Mouse (Mus musculus): ENCODE measurements around the gene Frs3. TPM values are rescaled to one million over a fixed set of nuclear protein-coding genes. Genes with fewer than 3 reads are reported as not detected.

Frs3 gene
- polyA plus RNA-seq, 1 experiment, result 3.4 TPM

GRCm38 (mm10) chr17:47676581-47676980 is 12.2 kb upstream of the Frs3 start:
- H3K27ac ChIP-seq (replicated peaks; ENCODE audit: low read depth, low read length), result no peak overlapping the region
- H3K4me3 ChIP-seq (ENCODE audit: insufficient read depth, low read depth, low read length), result no peak overlapping the region
- 0 out of 2 replicates have a peak, but pooled peaks cover 2% of the 10 kb centered on the region for H3K4me1 ChIP-seq (ENCODE audit: control insufficient read depth, insufficient read depth, insufficient read length, low read length)

- Histone ChIP-seq H3K4me1 (ENCODE audit: control insufficient read depth, insufficient read depth, insufficient read length, low read length) (no peaks in the 10 kb centered on the region), H3K27ac (replicated peaks; ENCODE audit: low read depth, low read length) (no peak overlapping the region), H3K4me3 (ENCODE audit: insufficient read depth, low read depth, low read length) (no peak overlapping the region)
Measured at GRCm38 (mm10) chr17:47678238-47678637, 10.6 kb upstream of the Frs3 start.

- Histone ChIP-seq H3K27ac (replicated peaks; ENCODE audit: low read depth, low read length) (no peak overlapping the region), H3K4me3 (ENCODE audit: insufficient read depth, low read depth, low read length) (no peak overlapping the region), H3K4me1 (ENCODE audit: control insufficient read depth, insufficient read depth, insufficient read length, low read length) (no peaks in the 10 kb centered on the region)
Measured at GRCm38 (mm10) chr17:47678702-47679101, 10.1 kb upstream of the Frs3 start.

- no peak overlapping the region for H3K27ac ChIP-seq (replicated peaks; ENCODE audit: low read depth, low read length)
- H3K4me3 ChIP-seq (ENCODE audit: insufficient read depth, low read depth, low read length), result no peak overlapping the region
- no peaks in the 10 kb centered on the region for H3K4me1 ChIP-seq (ENCODE audit: control insufficient read depth, insufficient read depth, insufficient read length, low read length)
Measured at GRCm38 (mm10) chr17:47682836-47683235, 6.0 kb upstream of the Frs3 start.

GRCm38 (mm10) chr17:47687409-47688343 is 1.2 kb upstream of the Frs3 start:
- Histone ChIP-seq H3K27ac (replicated peaks; ENCODE audit: low read depth, low read length) (peak overlapping the region; percentile 73), H3K4me1 (ENCODE audit: control insufficient read depth, insufficient read depth, insufficient read length, low read length) (peaks cover 2% of the 10 kb centered on the region; the same call in 1 of the 2 replicates), H3K4me3 (ENCODE audit: insufficient read depth, low read depth, low read length) (peak overlapping the region; percentile 66)

GRCm38 (mm10) chr17:47688344-47688607 is 554 bp upstream of the Frs3 start, which contains the start of gene Tomm6:
Tomm6 (minus strand) TSS chr17:47688386.
- Histone ChIP-seq H3K27ac (replicated peaks; ENCODE audit: low read depth, low read length) (peak within 1 kb of the TSS; percentile 73), H3K4me3 (ENCODE audit: insufficient read depth, low read depth, low read length) (peak within 1 kb of the TSS; percentile 66), H3K4me1 (ENCODE audit: control insufficient read depth, insufficient read depth, insufficient read length, low read length) (peaks cover 2% of the 10 kb centered on the region; the same call in 1 of the 2 replicates)

GRCm38 (mm10) chr17:47689894-47690293 is 1.1 kb downstream of the Frs3 start:
- no peak overlapping the region for H3K4me3 ChIP-seq (ENCODE audit: insufficient read depth, low read depth, low read length)
- peaks cover 2% of the 10 kb centered on the region; the same call in 1 of the 2 replicates for H3K4me1 ChIP-seq (ENCODE audit: control insufficient read depth, insufficient read depth, insufficient read length, low read length)
- H3K27ac ChIP-seq (replicated peaks; ENCODE audit: low read depth, low read length), result no peak overlapping the region

- Histone ChIP-seq H3K4me3 (ENCODE audit: insufficient read depth, low read depth, low read length) (no peak overlapping the region), H3K4me1 (ENCODE audit: control insufficient read depth, insufficient read depth, insufficient read length, low read length) (peaks cover 2% of the 10 kb centered on the region; the same call in 1 of the 2 replicates), H3K27ac (replicated peaks; ENCODE audit: low read depth, low read length) (no peak overlapping the region)
Measured at GRCm38 (mm10) chr17:47691650-47692049, 2.8 kb downstream of the Frs3 start.

- H3K27ac ChIP-seq (replicated peaks; ENCODE audit: low read depth, low read length), result peak overlapping the region; percentile 73
- peak overlapping the region; percentile 78 for H3K4me3 ChIP-seq (ENCODE audit: insufficient read depth, low read depth, low read length)
- peaks cover 2% of the 10 kb centered on the region; the same call in 1 of the 2 replicates for H3K4me1 ChIP-seq (ENCODE audit: control insufficient read depth, insufficient read depth, insufficient read length, low read length)
Measured at GRCm38 (mm10) chr17:47693671-47694441, 5.0 kb downstream of the Frs3 start.

- Histone ChIP-seq H3K4me3 (ENCODE audit: insufficient read depth, low read depth, low read length) (peak within 1 kb of the TSS; percentile 78), H3K27ac (replicated peaks; ENCODE audit: low read depth, low read length) (peak within 1 kb of the TSS; percentile 73), H3K4me1 (ENCODE audit: control insufficient read depth, insufficient read depth, insufficient read length, low read length) (no peaks in the 10 kb centered on the region; the same call in 1 of the 2 replicates)
Measured at GRCm38 (mm10) chr17:47694442-47694502, 5.4 kb downstream of the Frs3 start, which contains the start of gene Gm21981. Gm21981 (minus strand) TSS chr17:47694455.

- Histone ChIP-seq H3K27ac (replicated peaks; ENCODE audit: low read depth, low read length) (peak within 1 kb of the TSS; percentile 73), H3K4me1 (ENCODE audit: control insufficient read depth, insufficient read depth, insufficient read length, low read length) (no peaks in the 10 kb centered on the region), H3K4me3 (ENCODE audit: insufficient read depth, low read depth, low read length) (peak within 1 kb of the TSS; percentile 78)
Measured at GRCm38 (mm10) chr17:47694503-47695336, 5.9 kb downstream of the Frs3 start, which contains the start of gene Prickle4. Prickle4 (minus strand) TSS chr17:47694736.

- H3K27ac ChIP-seq (replicated peaks; ENCODE audit: low read depth, low read length), result no peak overlapping the region
- H3K4me1 ChIP-seq (ENCODE audit: control insufficient read depth, insufficient read depth, insufficient read length, low read length), result no peaks in the 10 kb centered on the region
- H3K4me3 ChIP-seq (ENCODE audit: insufficient read depth, low read depth, low read length), result peak overlapping the region; percentile 78
Measured at GRCm38 (mm10) chr17:47695337-47695710, 6.5 kb downstream of the Frs3 start.

- Histone ChIP-seq H3K4me3 (ENCODE audit: insufficient read depth, low read depth, low read length) (no peak overlapping the region), H3K4me1 (ENCODE audit: control insufficient read depth, insufficient read depth, insufficient read length, low read length) (no peaks in the 10 kb centered on the region), H3K27ac (replicated peaks; ENCODE audit: low read depth, low read length) (no peak overlapping the region)
Measured at GRCm38 (mm10) chr17:47698156-47698555, 9.3 kb downstream of the Frs3 start.

- Histone ChIP-seq H3K27ac (replicated peaks; ENCODE audit: low read depth, low read length) (no peak overlapping the region), H3K4me1 (ENCODE audit: control insufficient read depth, insufficient read depth, insufficient read length, low read length) (no peaks in the 10 kb centered on the region), H3K4me3 (ENCODE audit: insufficient read depth, low read depth, low read length) (no peak overlapping the region)
Measured at GRCm38 (mm10) chr17:47699055-47699454, 10.2 kb downstream of the Frs3 start.

GRCm38 (mm10) chr17:47701793-47702192 is 13.0 kb downstream of the Frs3 start:
- Histone ChIP-seq H3K4me1 (ENCODE audit: control insufficient read depth, insufficient read depth, insufficient read length, low read length) (no peaks in the 10 kb centered on the region), H3K27ac (replicated peaks; ENCODE audit: low read depth, low read length) (no peak overlapping the region), H3K4me3 (ENCODE audit: insufficient read depth, low read depth, low read length) (no peak overlapping the region)
